Mouse (Mus musculus): ENCODE measurements around the gene Hdgfl1. TPM values are rescaled to one million over a fixed set of nuclear protein-coding genes. Genes with fewer than 3 reads are reported as not detected.

The Hdgfl1 gene
- not detected in 2 replicates for total RNA-seq (2014; rRNA removed; ENCODE audit: low replicate concordance)
- polyA plus RNA-seq (2015; fragmentation: Nextera tagmentation; extraction: Ambion mirVana): not detected in 2 replicates

DNA sequence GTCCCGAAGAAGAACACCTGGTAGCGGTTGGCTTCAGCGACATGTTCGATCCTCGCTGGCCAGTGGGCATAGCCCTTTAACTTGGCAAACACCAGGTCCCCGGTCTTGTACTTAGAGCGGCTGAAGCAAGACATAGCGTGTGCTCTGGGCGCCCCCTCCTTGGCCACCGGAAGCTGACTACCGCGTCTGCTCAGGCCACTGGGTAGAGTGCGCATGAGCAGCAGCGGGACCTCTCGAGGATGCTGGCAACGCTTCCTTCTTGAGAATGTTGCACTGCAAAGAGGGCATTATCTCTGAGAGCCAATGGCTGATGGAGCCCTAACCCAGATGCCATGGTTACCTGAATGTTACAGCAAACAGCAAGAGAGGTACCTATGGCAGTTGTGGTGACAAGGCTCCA, at the start of gene Hdgfl1:
Hdgfl1 (minus strand) TSS at position 211 of the 400 bp plus-strand sequence.
- WGBS: 91% methylated on average over 16 of the region's 16 CpGs
- no peak for DNase-seq (ENCODE audit: low spot score)
- H3K4me2 ChIP-seq (ENCODE audit: low read depth, low read length): no peak within 1 kb of the TSS

DNA sequence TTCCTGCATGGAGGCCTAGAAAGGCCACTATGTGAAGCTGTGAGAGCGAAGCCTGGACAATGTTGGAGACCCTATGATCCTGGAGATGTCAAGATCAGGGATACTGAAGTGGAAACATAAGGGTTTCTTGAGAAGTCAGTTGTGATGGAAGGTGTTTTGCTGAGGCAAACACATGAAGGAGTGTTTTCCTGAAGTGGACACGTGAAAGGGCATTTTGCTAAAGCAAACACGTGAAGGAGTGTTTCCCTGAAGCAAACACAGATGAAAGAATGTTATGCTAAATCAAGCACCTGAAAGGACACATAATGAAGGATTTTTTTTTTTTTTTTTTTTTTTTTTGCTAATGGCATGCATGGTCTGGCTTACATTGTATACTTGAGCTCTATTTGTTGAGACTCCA, 25.5 kb upstream of the Hdgfl1 start:
- H3K9ac ChIP-seq (replicated peaks; ENCODE audit: low read depth, low read length): no peak overlapping the region
- 64% methylated on average over 3 of the region's 3 CpGs for WGBS

More for the DNA sequence above, at the start of gene Hdgfl1:
- no peak for TF ChIP-seq CTCF (IDR thresholded peaks at IDR 0.05; ENCODE audit: low read depth)
- TF ChIP-seq EP300 (IDR thresholded peaks at IDR 0.05; ENCODE audit: low read depth): no peak
- no peak within 1 kb of the TSS for H3K4me3 ChIP-seq (ENCODE audit: low read depth, low read length)
- H3K27ac ChIP-seq (ENCODE audit: low read depth): no peak within 1 kb of the TSS
- no peaks in the 10 kb centered on the region for H3K27me3 ChIP-seq (ENCODE audit: control insufficient read depth, insufficient read depth, low read length)
- H3K36me3 ChIP-seq (replicated peaks; ENCODE audit: control insufficient read depth, insufficient read depth, low read length): no peaks in the 10 kb centered on the region
- no peak for ATAC-seq (ENCODE audit: insufficient read depth, low read depth)
- H3K4me1 ChIP-seq (ENCODE audit: control insufficient read depth, insufficient read depth): no peaks in the 10 kb centered on the region
- no peak within 1 kb of the TSS for H3K9ac ChIP-seq (replicated peaks; ENCODE audit: low read depth, low read length)
- H3K9me3 ChIP-seq (replicated peaks; ENCODE audit: control insufficient read depth, low read length): no peaks in the 10 kb centered on the region

GRCm38 (mm10) chr13:26769424-26769823, 541 bp downstream of the Hdgfl1 start:
- 85% methylated on average over 15 of the region's 15 CpGs for WGBS

More for the DNA sequence above, 25.5 kb upstream of the Hdgfl1 start:
- DNase-seq (ENCODE audit: low spot score) (no peak), ATAC-seq (ENCODE audit: insufficient read depth, low read depth) (no peak)
- Histone ChIP-seq H3K9me3 (replicated peaks; ENCODE audit: control insufficient read depth, low read length) (no peaks in the 10 kb centered on the region), H3K27me3 (ENCODE audit: control insufficient read depth, insufficient read depth, low read length) (no peaks in the 10 kb centered on the region), H3K36me3 (replicated peaks; ENCODE audit: control insufficient read depth, insufficient read depth, low read length) (no peaks in the 10 kb centered on the region), H3K4me1 (ENCODE audit: control insufficient read depth, insufficient read depth) (no peaks in the 10 kb centered on the region), H3K27ac (ENCODE audit: low read depth) (no peak overlapping the region), H3K4me3 (ENCODE audit: low read depth, low read length) (no peak overlapping the region), H3K4me2 (ENCODE audit: low read depth, low read length) (no peak overlapping the region)
- TF ChIP-seq EP300 (IDR thresholded peaks at IDR 0.05; ENCODE audit: low read depth) (no peak), CTCF (IDR thresholded peaks at IDR 0.05; ENCODE audit: low read depth) (no peak)

DNA sequence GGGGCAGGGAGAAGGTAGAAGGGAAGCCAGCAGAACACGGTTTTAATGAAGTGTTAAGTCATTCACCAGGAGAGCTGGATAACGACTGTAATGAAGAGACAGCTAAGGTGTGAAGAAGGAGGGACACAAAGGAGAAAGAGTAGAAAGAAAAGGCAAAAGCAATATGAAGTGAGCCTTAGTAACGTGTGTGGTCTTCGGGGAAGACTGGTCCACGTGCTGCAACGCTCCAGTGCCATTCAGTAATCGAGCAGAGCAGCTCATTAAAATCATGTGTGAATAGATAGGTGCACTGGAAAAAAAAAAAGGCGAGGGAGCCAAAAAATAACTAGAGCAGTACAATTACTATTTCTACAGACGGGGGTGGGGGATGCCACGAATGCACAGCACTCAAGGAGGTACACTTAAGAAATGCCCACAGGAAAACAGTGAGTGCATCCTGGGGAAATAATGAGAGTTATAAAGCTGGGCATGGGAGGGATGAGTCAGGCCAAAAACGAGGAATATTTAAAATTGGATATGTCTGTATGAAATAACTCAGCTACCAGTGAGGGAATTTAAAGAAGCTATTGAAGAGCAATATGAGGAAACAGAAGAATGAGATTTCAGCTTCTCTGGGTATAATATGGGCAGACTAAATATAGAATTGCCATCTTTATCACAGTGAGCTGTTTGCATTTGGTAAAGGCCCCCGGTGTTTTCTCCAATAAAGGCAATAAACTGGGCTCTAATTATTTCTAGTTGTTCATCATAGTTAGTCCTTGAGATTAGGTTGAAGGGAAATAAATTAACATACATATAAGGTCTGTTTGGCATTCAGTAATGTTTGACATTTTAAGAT, 7.8 kb downstream of the Hdgfl1 start:
- TF ChIP-seq EP300 (IDR thresholded peaks at IDR 0.05; ENCODE audit: low read depth) (no peak), CTCF (IDR thresholded peaks at IDR 0.05; ENCODE audit: low read depth) (no peak)
- Histone ChIP-seq H3K4me2 (ENCODE audit: low read depth, low read length) (no peak overlapping the region), H3K4me1 (ENCODE audit: control insufficient read depth, insufficient read depth) (no peaks in the 10 kb centered on the region), H3K4me3 (ENCODE audit: low read depth, low read length) (no peak overlapping the region), H3K36me3 (replicated peaks; ENCODE audit: control insufficient read depth, insufficient read depth, low read length) (no peaks in the 10 kb centered on the region), H3K9me3 (replicated peaks; ENCODE audit: control insufficient read depth, low read length) (no peaks in the 10 kb centered on the region), H3K27me3 (ENCODE audit: control insufficient read depth, insufficient read depth, low read length) (no peaks in the 10 kb centered on the region), H3K27ac (ENCODE audit: low read depth) (no peak overlapping the region), H3K9ac (replicated peaks; ENCODE audit: low read depth, low read length) (no peak overlapping the region)
- 71% methylated on average over 12 of the region's 12 CpGs for WGBS
- no peak for ATAC-seq (ENCODE audit: insufficient read depth, low read depth)
- no peak for DNase-seq (ENCODE audit: low spot score)

More at GRCm38 (mm10) chr13:26769424-26769823, 541 bp downstream of the Hdgfl1 start:
- H3K4me3 ChIP-seq (ENCODE audit: low read depth, low read length): no peak overlapping the region
- H3K27me3 ChIP-seq (ENCODE audit: control insufficient read depth, insufficient read depth, low read length): no peaks in the 10 kb centered on the region
- no peak overlapping the region for H3K9ac ChIP-seq (replicated peaks; ENCODE audit: low read depth, low read length)
- no peaks in the 10 kb centered on the region for H3K4me1 ChIP-seq (ENCODE audit: control insufficient read depth, insufficient read depth)
- TF ChIP-seq CTCF (IDR thresholded peaks at IDR 0.05; ENCODE audit: low read depth): no peak
- TF ChIP-seq EP300 (IDR thresholded peaks at IDR 0.05; ENCODE audit: low read depth): no peak
- ATAC-seq (ENCODE audit: insufficient read depth, low read depth) (no peak), DNase-seq (ENCODE audit: low spot score) (no peak)
- H3K27ac ChIP-seq (ENCODE audit: low read depth): no peak overlapping the region
- no peaks in the 10 kb centered on the region for H3K9me3 ChIP-seq (replicated peaks; ENCODE audit: control insufficient read depth, low read length)
- no peaks in the 10 kb centered on the region for H3K36me3 ChIP-seq (replicated peaks; ENCODE audit: control insufficient read depth, insufficient read depth, low read length)
- H3K4me2 ChIP-seq (ENCODE audit: low read depth, low read length): no peak overlapping the region

- ATAC-seq (ENCODE audit: insufficient read depth, low read depth) (no peak), DNase-seq (ENCODE audit: low spot score) (no peak)
- no peaks in the 10 kb centered on the region for H3K27me3 ChIP-seq (ENCODE audit: control insufficient read depth, insufficient read depth, low read length)
- no peak overlapping the region for H3K4me2 ChIP-seq (ENCODE audit: low read depth, low read length)
- no peak overlapping the region for H3K9ac ChIP-seq (replicated peaks; ENCODE audit: low read depth, low read length)
- no peak overlapping the region for H3K4me3 ChIP-seq (ENCODE audit: low read depth, low read length)
- no peaks in the 10 kb centered on the region for H3K9me3 ChIP-seq (replicated peaks; ENCODE audit: control insufficient read depth, low read length)
- H3K27ac ChIP-seq (ENCODE audit: low read depth): no peak overlapping the region
- TF ChIP-seq CTCF (IDR thresholded peaks at IDR 0.05; ENCODE audit: low read depth) (no peak), EP300 (IDR thresholded peaks at IDR 0.05; ENCODE audit: low read depth) (no peak)
- no peaks in the 10 kb centered on the region for H3K36me3 ChIP-seq (replicated peaks; ENCODE audit: control insufficient read depth, insufficient read depth, low read length)
- H3K4me1 ChIP-seq (ENCODE audit: control insufficient read depth, insufficient read depth): no peaks in the 10 kb centered on the region
These were observed 17.1 kb downstream of the Hdgfl1 start for GRCm38 (mm10) chr13:26752863-26753262.
